Mouse (Mus musculus) urinary bladder, adult 18-20 months (tissue): Measurements from ENCODE around the gene Irak4.

Experiments used
- DNase-seq, 2 experiments: peaks; one replicate each; pipeline ENCODE4 v3.0.0; 2022; ENCODE audit warnings: low spot score in 2 of 2, mixed read lengths in 2 of 2

Irak4 gene

GRCm38 (mm10) chr15:94558895-94559656 is 15.6 kb downstream of the Irak4 start:
- no peak for DNase-seq

GRCm38 (mm10) chr15:94564909-94565308 is 21.5 kb downstream of the Irak4 start:
- DNase-seq: no peak

- DNase-seq: no peak
These were observed 22.4 kb downstream of the Irak4 start for GRCm38 (mm10) chr15:94565854-94566253.

DNA sequence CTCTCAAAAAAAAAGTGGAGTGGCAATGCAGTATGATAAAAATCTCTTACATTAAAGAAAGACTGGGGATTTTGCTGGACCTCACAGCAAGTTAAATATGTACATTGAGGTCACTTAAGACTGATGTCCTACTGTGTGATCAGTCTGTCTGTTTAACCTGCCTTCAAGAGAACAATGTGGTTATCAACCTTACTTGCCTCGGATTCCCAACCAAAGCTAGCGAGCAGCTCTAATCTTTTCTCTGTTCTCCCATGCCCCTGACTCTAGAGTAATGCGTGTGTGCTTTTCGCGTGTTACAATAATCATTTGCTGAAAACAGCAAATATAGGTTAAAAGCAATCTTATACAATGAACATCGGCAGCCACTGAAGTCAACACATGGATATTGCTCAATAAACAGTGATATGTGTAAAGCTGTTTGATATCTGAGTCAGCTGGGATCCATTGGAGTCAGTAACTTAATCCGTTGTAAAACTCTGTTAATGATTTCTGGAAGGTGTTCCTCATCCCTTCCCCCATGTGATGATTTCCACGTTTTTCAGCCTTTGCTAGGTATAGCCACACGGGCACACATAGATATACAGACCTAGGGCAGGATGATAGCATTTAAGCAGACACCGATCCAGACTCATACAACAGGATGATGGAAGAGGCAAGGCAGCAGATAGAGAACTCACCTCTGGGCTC is 25.2 kb downstream of the Irak4 start:
- DNase-seq: no peak

DNA sequence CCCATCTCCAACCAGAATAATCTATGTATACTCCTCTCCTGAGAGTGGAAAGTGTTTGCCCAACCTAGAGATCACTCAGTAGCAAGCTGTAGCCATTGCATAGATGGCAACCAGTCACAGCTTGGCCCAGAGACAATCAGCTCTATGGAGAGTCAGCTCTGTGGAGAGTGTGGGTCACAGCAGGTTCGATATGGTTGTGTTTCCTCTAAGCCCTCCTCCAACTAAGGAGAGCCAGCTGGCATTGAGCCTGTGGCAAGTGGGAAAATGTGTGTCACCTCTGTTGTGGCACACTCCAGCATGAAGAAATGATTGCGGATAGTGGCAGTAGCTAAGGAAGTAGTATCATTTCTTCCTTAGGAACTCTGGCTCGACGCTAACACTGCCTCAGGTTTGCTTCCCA is 28.1 kb downstream of the Irak4 start:
- DNase-seq: no peak

- DNase-seq: no peak
These were observed 29.3 kb downstream of the Irak4 start for GRCm38 (mm10) chr15:94572746-94573145.

DNA sequence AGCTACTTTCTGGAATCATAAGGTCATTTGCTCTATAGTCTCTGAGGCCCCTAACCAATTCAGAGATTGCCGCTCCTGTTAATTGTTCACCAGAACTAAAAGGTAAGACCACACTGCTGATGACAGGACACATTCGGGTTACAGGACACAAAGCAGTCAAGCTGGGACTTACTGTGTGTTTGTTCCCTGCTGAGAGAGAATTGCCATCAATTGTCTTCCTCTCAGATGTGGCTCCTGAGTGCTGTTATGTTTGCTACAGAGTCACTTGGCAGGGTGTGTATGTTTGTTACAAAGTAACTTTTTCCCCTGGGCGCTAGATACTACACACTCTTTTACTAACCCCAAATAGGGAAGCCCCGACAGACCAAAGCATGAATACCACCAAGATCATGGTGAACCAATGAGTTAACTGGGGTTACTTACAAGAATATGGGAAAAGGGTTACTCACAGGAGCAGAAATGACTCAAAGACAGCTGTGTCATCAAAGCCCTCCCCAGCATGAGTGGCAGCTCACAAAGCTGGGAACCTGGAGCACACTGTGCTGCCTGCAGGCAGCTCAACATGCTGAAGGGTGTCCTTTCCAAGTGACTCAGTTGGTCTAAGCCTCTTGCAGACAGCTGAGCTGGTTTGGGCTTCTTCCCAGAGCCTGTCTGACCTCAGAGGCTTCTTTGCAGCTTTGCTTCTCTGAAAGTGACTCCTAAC is 31.3 kb downstream of the Irak4 start:
- no peak for DNase-seq

- DNase-seq: no peak
These were observed 38.7 kb downstream of the Irak4 start for GRCm38 (mm10) chr15:94582000-94582593.

GRCm38 (mm10) chr15:94583153-94583552 is 39.7 kb downstream of the Irak4 start:
- DNase-seq: no peak

DNA sequence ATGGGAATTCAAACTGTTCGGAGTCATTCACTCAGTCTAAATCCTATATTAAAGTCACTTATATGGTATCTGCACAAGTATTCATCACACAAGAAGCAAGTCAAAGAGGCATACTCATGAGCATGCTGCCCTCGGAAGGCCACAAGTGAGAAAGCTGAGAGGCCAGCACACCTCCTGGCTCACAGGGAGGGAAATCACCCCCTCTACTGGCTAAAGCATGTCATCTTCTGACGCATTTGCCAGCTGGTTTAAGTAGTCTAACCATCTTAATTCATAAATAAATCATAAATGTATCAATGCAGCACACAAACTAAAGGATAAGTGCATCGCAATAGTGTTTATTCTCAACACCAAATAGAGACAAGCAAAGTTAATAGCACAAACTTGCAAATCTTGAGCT is 41.3 kb downstream of the Irak4 start:
- no peak for DNase-seq

DNA sequence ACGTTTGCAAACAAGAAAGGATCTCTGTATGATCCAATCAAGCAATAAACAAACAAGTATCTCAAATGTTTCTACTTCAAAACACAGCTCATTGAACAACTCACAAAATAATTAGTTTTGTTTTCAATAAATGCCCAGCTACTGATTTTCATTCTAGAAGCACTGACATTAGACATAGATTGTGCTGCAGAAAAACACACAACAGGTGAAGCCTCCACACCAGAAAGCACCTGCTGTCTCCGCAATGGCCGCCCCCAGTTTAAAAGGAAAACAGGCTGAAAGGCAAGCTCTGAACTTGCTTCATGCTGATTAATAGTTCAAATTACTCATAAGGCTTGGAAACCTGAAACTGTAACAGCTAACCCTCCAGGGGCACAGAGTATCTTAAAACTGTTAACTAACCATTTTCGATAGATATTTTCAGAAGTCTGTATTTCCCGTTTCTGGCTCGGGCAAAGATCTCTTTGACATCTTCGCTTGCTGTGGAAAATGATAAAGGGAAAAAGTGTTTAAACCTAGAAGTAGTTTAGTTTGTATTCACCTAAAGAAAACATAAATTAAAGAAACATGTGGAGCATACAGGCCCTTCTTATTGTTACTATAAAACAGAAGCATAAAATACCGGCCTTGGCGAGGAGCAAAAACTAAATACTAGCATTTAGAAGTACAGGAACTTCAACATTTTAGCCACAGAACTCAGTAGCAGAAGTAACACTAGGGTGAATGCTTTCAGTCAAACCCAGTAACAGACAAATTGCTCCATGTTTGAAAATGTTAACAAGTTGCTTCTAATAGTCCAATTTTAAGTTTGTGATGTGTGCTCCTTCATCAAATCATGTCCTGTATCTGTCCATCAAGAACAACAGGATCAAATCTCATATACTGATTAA is 44.6 kb downstream of the Irak4 start:
- no peak for DNase-seq

DNA sequence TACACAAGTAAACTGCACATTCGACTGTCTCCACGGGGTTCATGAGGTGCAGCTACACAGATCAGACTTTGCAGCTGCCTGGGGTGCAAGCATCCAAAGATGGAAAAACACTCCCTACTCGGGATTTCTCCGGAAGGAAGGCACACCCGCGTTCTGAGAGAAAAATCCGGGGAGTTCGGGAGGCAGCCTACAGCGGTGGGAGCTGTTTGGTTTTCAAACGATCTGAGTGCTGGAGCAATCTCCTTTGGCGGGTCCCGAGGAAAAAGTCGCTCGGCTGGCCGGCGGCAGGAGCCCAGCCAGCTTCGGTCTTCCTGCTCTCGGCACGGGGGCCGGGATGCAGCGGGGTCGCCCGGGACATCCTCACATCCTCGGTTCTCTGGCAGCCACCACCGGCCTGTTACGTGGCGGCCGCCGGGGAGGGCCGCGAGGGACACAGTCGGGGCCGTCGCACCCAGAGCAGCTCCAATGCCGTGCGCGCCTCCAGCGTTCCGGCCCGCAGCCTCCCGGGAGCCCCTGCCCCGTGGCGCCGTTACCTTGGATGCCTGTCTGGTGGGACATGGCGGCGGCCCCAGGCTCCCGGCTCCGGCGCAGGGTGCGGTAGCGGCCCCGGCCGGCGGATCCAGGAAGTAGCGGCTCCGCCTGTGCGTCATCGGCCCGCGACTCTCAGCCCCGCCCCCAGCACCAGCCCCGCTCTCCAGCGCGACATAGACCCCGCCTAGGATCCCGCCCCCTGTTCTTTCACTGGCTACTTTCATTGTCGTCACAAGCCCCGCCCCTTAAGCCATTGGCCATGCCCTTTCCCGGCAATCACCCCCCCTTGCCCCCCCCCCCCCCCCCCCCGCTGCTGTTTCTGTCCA is 46.0 kb downstream of the Irak4 start, which contains the start of gene Twf1:
Gene Twf1, minus strand, starts transcription at position 671 of the 857 bp plus-strand sequence.
- peak; percentile 95 to 96 for DNase-seq

DNA sequence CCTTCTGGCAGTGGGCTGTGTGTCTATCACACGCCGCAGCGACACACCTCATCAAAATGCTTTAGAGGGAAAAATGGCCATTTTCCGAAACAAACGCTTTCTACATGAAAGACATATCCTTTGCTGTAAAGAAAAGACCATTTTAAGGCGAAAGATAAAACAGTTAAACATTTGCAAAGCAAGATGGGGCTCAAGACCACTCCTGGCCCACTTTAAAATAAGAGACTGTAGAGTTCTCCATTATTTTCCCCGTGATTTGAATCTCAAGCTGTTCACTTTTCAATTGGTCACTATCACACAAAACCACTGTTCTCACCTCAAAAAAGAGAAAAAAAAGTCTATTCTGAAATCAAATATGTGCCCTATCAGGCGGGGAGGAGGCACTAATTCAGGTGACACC is 46.6 kb downstream of the Irak4 start:
- DNase-seq: no peak

DNA sequence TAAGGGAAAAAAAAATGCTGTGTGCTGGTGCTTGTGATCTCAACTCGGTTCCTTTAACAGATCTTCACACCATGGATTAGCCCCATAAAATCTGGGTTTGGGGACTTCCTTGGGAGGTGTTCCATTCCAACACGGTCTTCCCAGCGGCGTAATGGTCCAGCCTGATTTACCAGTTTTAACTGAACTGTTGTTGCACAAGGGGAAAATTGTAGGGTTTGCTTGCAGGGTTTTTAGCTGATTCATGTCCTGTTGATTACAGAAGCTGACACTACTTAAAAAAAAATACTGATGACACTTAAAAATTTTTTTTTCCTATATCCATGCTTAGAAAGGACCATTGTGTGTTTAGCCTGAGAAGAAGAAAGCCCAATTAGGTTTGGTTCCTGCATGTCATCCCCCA is 47.9 kb downstream of the Irak4 start:
- DNase-seq: no peak

GRCm38 (mm10) chr15:94593586-94593985 is 50.1 kb downstream of the Irak4 start:
- no peak for DNase-seq

- no peak for DNase-seq
These were observed 56.8 kb downstream of the Irak4 start for GRCm38 (mm10) chr15:94600145-94600707.

DNA sequence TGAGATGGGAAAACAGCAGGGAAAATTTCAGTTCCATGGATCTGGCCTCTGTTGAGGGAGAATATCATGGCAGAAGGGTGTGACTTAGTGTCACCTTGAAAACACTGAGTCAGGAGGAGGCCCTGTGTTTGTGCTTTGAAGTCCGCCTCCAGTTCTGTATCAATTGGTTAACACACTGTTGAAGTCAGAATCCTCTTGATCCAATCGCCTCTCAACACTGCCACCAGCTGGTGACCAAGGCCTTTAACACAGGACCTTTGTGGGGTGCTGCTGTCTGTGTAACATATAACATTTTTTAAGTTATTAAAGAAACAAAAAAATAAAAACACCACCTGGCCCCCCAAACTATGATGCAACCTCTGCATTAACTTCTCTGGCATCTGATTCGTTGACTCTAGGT is 57.9 kb downstream of the Irak4 start:
- peak; percentile 29 to 39 for DNase-seq

DNA sequence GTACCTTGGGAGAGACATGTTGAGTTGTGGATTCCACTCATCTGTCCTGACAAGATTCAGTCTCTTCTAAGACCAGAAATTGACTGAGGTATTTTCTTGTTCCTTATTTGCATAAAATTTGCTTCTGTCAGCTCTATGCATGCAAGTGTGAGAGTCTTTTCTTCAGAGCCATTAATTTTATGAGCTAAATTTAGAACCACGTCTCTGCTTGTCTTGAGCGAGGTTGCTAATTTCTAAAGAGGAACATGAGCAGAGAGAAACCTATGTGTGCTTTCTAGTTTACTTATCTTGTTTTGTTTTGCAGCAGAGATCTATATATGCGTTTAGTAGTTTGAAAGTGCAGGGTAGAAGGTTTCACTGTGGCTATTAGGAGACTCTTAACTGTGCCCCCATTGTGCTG is 59.0 kb downstream of the Irak4 start:
- no peak for DNase-seq

DNA sequence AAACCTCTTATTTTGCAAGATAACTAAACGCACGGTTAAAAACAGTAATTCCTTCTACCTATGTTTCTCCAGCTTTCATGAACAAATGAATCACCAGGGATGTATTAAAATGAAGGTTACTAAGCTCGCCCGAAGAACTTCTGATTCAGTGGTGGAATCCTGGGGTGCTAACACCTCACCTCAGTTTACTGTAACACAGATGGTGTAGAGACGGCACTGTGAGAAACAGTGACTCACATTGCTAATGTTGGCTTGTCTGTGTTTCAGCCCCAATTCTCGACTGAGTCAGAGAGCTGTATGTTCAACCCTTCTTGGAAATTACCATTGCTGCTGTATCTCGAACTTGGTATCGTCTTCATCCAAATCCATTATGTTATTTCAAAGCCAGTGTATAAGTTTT is 64.3 kb downstream of the Irak4 start:
- no peak for DNase-seq

DNA sequence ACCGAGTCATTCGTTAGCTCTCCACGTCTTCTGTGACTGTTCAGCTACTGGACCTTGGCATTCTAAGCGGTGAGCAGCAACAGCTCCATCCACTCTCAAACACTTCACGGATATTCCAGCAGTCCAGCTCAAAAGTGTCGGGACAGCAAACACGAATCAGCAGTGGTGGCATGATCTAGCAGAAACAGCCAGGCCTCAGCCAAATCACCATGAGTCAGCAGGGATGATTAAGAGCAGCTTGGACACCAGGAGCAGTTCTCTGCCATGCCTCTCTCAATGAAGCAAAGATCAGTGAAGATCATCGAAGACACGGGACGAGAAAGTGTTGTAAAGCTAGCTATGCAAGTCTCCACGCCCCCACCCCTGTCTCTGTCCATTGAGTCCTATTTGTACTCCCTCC is 72.6 kb downstream of the Irak4 start:
- DNase-seq: no peak
